Mouse (Mus musculus) forebrain, embryonic 16.5 days (tissue): ENCODE measurements at regions not wholly inside any gene's neighbourhood (a gene's known extent, or its start where the extent isn't known, plus 50 kb on each side); places are given as distances from the start of the nearest gene placed in this dataset.

Experiments used
- ATAC-seq: fragments of 200-750 bp; cut with Nextera tagmentation; 2 replicates; pipeline ENCODE4 v1.8.0; 2017; ENCODE audit warnings: mild to moderate bottlenecking, moderate library complexity
- H3K27ac ChIP-seq: fragments of 300-500 bp; sonication (generic); 2 replicates; pipeline ENCODE4 v1.5.1; 2014; ENCODE audit warnings: low read length, control low read depth
- H3K27me3 ChIP-seq: fragments of 300-500 bp; sonication (generic); replicated peaks from 2 replicates; pipeline ENCODE4 v1.6.1; 2014; ENCODE audit warnings: low read length; ENCODE audit not compliant: control insufficient read depth, insufficient read depth
- H3K36me3 ChIP-seq: fragments of 300-500 bp; sonication (generic); 2 replicates; pipeline ENCODE4 v1.6.1; 2014; ENCODE audit not compliant: control insufficient read depth, insufficient read depth
- H3K4me1 ChIP-seq: fragments of 300-500 bp; sonication (generic); replicated peaks from 2 replicates; pipeline ENCODE4 v1.6.1; 2014; ENCODE audit warnings: low read length; ENCODE audit not compliant: control insufficient read depth, insufficient read depth
- H3K4me2 ChIP-seq: fragments of 300-500 bp; sonication (generic); 2 replicates; pipeline ENCODE4 v1.6.1; 2014; ENCODE audit warnings: mild to moderate bottlenecking, low read length, control low read depth
- H3K4me3 ChIP-seq: fragments of 300-500 bp; sonication (generic); replicated peaks from 2 replicates; pipeline ENCODE4 v1.5.1; 2014; ENCODE audit warnings: mild to moderate bottlenecking, low read length, control low read depth
- H3K9ac ChIP-seq: fragments of 300-500 bp; sonication (generic); replicated peaks from 2 replicates; pipeline ENCODE4 v1.6.1; 2014; ENCODE audit warnings: low read depth, low read length, control low read depth
- H3K9me3 ChIP-seq: fragments of 300-500 bp; sonication (generic); 2 replicates; pipeline ENCODE4 v1.6.1; 2016; ENCODE audit warnings: low read length; ENCODE audit not compliant: control insufficient read depth
- WGBS: fragments of 180-500 bp; shearing (Covaris S2); extraction: QIAGEN DNeasy Blood & Tissue Kit; methylation state at CpG from one replicate; pipeline ENCODE4 v1.1.7; 2014; 5-methylcytosine and 5-hydroxymethylcytosine counted together

- Histone ChIP-seq H3K27me3 (no peaks in the 10 kb centered on the region), H3K9ac (no peak overlapping the region), H3K4me2 (no peak overlapping the region), H3K27ac (no peak overlapping the region), H3K4me3 (no peak overlapping the region), H3K36me3 (no peaks in the 10 kb centered on the region), H3K4me1 (no peaks in the 10 kb centered on the region; the same call in 1 of the 2 replicates), H3K9me3 (no peaks in the 10 kb centered on the region)
- ATAC-seq: no peak
- 54% methylated on average over 6 of the region's 6 CpGs for WGBS
Measured at GRCm38 (mm10) chr9:43661646-43662045, 82.1 kb upstream of the Nectin1 start.

- 89% methylated on average over 6 of the region's 6 CpGs for WGBS
- H3K36me3 ChIP-seq: no peaks in the 10 kb centered on the region
- no peak overlapping the region for H3K27ac ChIP-seq
- H3K4me1 ChIP-seq: no peaks in the 10 kb centered on the region
- H3K9ac ChIP-seq: no peak overlapping the region
- H3K9me3 ChIP-seq: no peaks in the 10 kb centered on the region
- H3K4me2 ChIP-seq: no peak overlapping the region
- no peak for ATAC-seq
- no peak overlapping the region for H3K4me3 ChIP-seq
- no peaks in the 10 kb centered on the region for H3K27me3 ChIP-seq
Measured at GRCm38 (mm10) chr9:43667386-43667785, 76.4 kb upstream of the Nectin1 start.

GRCm38 (mm10) chr9:43667974-43668373, 75.8 kb upstream of the Nectin1 start:
- no peaks in the 10 kb centered on the region for H3K27me3 ChIP-seq
- WGBS: 79% methylated on average over 4 of the region's 4 CpGs
- H3K4me1 ChIP-seq: no peaks in the 10 kb centered on the region
- no peak for ATAC-seq
- no peak overlapping the region for H3K27ac ChIP-seq
- no peak overlapping the region for H3K4me3 ChIP-seq
- H3K4me2 ChIP-seq: no peak overlapping the region
- no peaks in the 10 kb centered on the region for H3K36me3 ChIP-seq
- H3K9ac ChIP-seq: no peak overlapping the region
- no peaks in the 10 kb centered on the region for H3K9me3 ChIP-seq

- Histone ChIP-seq H3K4me2 (no peak overlapping the region), H3K9ac (no peak overlapping the region), H3K36me3 (no peaks in the 10 kb centered on the region), H3K27ac (no peak overlapping the region), H3K4me3 (no peak overlapping the region), H3K9me3 (no peaks in the 10 kb centered on the region), H3K4me1 (no peaks in the 10 kb centered on the region), H3K27me3 (no peaks in the 10 kb centered on the region)
- no peak for ATAC-seq
- 65% methylated on average over 7 of the region's 7 CpGs for WGBS
Measured at GRCm38 (mm10) chr9:43668731-43669130, 75.1 kb upstream of the Nectin1 start.

GRCm38 (mm10) chr9:43670563-43670962, 73.2 kb upstream of the Nectin1 start:
- Histone ChIP-seq H3K4me3 (no peak overlapping the region), H3K4me1 (0 out of 2 replicates have a peak, but pooled peaks cover 6% of the 10 kb centered on the region), H3K9me3 (no peaks in the 10 kb centered on the region), H3K27ac (no peak overlapping the region), H3K4me2 (no peak overlapping the region), H3K9ac (no peak overlapping the region), H3K27me3 (no peaks in the 10 kb centered on the region), H3K36me3 (no peaks in the 10 kb centered on the region)
- ATAC-seq: no peak
- whole genome bisulfite sequencing: 82% methylated on average over 5 of the region's 5 CpGs

- ATAC-seq: no peak
- WGBS: 58% methylated on average over 4 of the region's 4 CpGs
- H3K4me3 ChIP-seq: no peak overlapping the region
- no peak overlapping the region for H3K27ac ChIP-seq
- 0 out of 2 replicates have a peak, but pooled peaks cover 6% of the 10 kb centered on the region for H3K4me1 ChIP-seq
- no peaks in the 10 kb centered on the region for H3K36me3 ChIP-seq
- no peaks in the 10 kb centered on the region for H3K9me3 ChIP-seq
- no peak overlapping the region for H3K9ac ChIP-seq
- no peak overlapping the region for H3K4me2 ChIP-seq
- H3K27me3 ChIP-seq: no peaks in the 10 kb centered on the region
Measured at GRCm38 (mm10) chr9:43673171-43673680, 70.6 kb upstream of the Nectin1 start.

GRCm38 (mm10) chr9:43674321-43674720, 69.5 kb upstream of the Nectin1 start:
- Histone ChIP-seq H3K9ac (no peak overlapping the region), H3K4me3 (no peak overlapping the region), H3K9me3 (no peaks in the 10 kb centered on the region), H3K4me2 (no peak overlapping the region), H3K36me3 (no peaks in the 10 kb centered on the region), H3K27ac (no peak overlapping the region), H3K4me1 (peaks cover 13% of the 10 kb centered on the region), H3K27me3 (no peaks in the 10 kb centered on the region)
- no peak for ATAC-seq
- 61% methylated on average over 8 of the region's 8 CpGs for WGBS

- ATAC-seq: no peak
Measured at GRCm38 (mm10) chr9:43676011-43676410, 67.8 kb upstream of the Nectin1 start.

GRCm38 (mm10) chr9:43679331-43679730, 64.5 kb upstream of the Nectin1 start:
- H3K27me3 ChIP-seq: no peaks in the 10 kb centered on the region
- no peak overlapping the region for H3K4me3 ChIP-seq
- ATAC-seq: 0 out of 2 replicates have a peak, but pooled peaks have one; percentile 10
- no peaks in the 10 kb centered on the region for H3K9me3 ChIP-seq
- 34% methylated on average over 17 of the region's 17 CpGs for WGBS
- no peak overlapping the region for H3K4me2 ChIP-seq
- H3K27ac ChIP-seq: no peak overlapping the region
- no peaks in the 10 kb centered on the region for H3K36me3 ChIP-seq
- H3K4me1 ChIP-seq: peaks cover 14% of the 10 kb centered on the region
- no peak overlapping the region for H3K9ac ChIP-seq

More at GRCm38 (mm10) chr9:43676011-43676410, 67.8 kb upstream of the Nectin1 start:
- Histone ChIP-seq H3K9ac (no peak overlapping the region), H3K4me1 (peaks cover 17% of the 10 kb centered on the region), H3K4me2 (no peak overlapping the region), H3K36me3 (no peaks in the 10 kb centered on the region), H3K9me3 (no peaks in the 10 kb centered on the region), H3K27ac (no peak overlapping the region), H3K27me3 (no peaks in the 10 kb centered on the region), H3K4me3 (no peak overlapping the region)
- WGBS: 69% methylated on average over 2 of the region's 2 CpGs

- 78% methylated on average over 3 of the region's 3 CpGs for WGBS
- no peak overlapping the region for H3K27ac ChIP-seq
- no peaks in the 10 kb centered on the region for H3K9me3 ChIP-seq
- no peak for ATAC-seq
- H3K27me3 ChIP-seq: no peaks in the 10 kb centered on the region
- no peaks in the 10 kb centered on the region for H3K36me3 ChIP-seq
- peaks cover 11% of the 10 kb centered on the region for H3K4me1 ChIP-seq
- H3K9ac ChIP-seq: no peak overlapping the region
- H3K4me3 ChIP-seq: no peak overlapping the region
- no peak overlapping the region for H3K4me2 ChIP-seq
Measured at GRCm38 (mm10) chr9:43681317-43681716, 62.5 kb upstream of the Nectin1 start.
